Mouse (Mus musculus) Patski (cell line): ENCODE measurements around the gene Sbk3. TPM values are rescaled to one million over a fixed set of nuclear protein-coding genes. Genes with fewer than 3 reads are reported as not detected.
A peak's percentile ranks its signal among the peaks of the same experiment; 100 is the strongest.

Source experiments
- ATAC-seq: fragments of 100-300 bp; one replicate; pipeline ENCODE4 v1.8.0; 2021
- CTCF ChIA-PET: fragments of 350-600 bp; sonication (Branson Sonifier 250); formaldehyde crosslinking; loops from one replicate; lab custom pipeline; 2022; ENCODE audit warnings: inconsistent platforms; lab: Charles Lee
- POLR2A ChIA-PET: fragments of 350-600 bp; sonication (Branson Sonifier 250); formaldehyde crosslinking; loops from one replicate; lab custom pipeline; 2022; ENCODE audit warnings: antibody characterized with exemption, inconsistent platforms; lab: Charles Lee
- DNase-seq: peaks from one replicate; pipeline ENCODE4 v3.0.0-alpha.2; 2011; ENCODE audit warnings: low read depth, low spot score
- H3K27me3 ChIP-seq: fragments of 371-371 bp; one replicate; pipeline ENCODE4 v1.5.1; 2021
- CTCF ChIP-seq: fragments of 100-300 bp; IDR thresholded peaks from one replicate; pipeline ENCODE4 v1.5.1; 2021
- in situ Hi-C: fragments of 300-500 bp; cut with MboI; formaldehyde crosslinking; loops from 3 replicates; pipeline ENCODE4 v1.11.1; 2018; ENCODE audit warnings: low pct_unique_long_range_greater_than_20kb, mixed read lengths
- polyA plus RNA-seq: library from polyadenylated mRNA; unstranded; gene quantifications from one replicate; pipeline ENCODE4 v1.2.3, GENCODE M21; 2021

Sbk3 gene
- polyA plus RNA-seq, 1 experiment from 2014 or later: 0.09 TPM

GRCm38 (mm10) chr7:4993999-4994788 is 23.2 kb upstream of the Sbk3 start:
- TF ChIP-seq CTCF: no peak
- in situ Hi-C loops: no loop called here
- ChIA-PET CTCF (no interaction called here), POLR2A (no interaction called here)
- no peak for ATAC-seq
- no peak for DNase-seq
- no peaks in the 10 kb centered on the region for H3K27me3 ChIP-seq

DNA sequence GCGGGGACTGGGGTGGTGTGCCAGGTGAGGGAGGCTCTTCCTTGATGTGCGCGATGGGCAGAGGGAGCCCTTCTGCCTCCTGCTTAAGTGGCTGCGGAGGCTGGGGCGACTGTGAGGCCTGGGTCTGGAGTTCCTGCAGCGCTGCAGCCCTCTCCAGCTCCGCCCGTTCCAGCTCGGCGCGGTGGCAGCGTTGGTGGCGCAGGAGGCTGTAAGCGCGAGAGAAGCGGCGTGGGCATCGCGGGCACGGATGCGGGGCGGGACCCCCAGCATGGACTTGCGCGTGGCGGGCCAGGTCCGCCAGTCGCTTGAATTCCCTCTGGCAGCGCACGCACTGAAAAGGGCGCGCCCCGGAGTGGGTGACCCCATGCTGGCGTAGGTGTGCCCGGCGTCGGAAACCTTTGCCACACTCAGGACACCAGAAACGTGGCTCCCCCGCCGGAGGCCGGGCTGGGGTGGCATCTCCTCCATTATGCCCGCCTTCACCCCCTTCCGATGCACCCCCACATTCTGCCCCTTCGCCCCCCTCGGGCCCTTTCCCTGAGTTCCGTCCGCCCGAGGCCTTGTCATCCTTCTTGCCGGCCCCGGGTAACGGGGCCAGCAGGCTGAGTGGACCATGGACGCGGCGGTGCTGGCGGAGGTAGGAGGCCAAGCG is 22.5 kb upstream of the Sbk3 start:
- H3K27me3 ChIP-seq: no peaks in the 10 kb centered on the region
- DNase-seq: no peak
- ChIA-PET POLR2A (no interaction called here), CTCF (no interaction called here)
- no peak for TF ChIP-seq CTCF
- in situ Hi-C loops: no loop called here
- no peak for ATAC-seq

DNA sequence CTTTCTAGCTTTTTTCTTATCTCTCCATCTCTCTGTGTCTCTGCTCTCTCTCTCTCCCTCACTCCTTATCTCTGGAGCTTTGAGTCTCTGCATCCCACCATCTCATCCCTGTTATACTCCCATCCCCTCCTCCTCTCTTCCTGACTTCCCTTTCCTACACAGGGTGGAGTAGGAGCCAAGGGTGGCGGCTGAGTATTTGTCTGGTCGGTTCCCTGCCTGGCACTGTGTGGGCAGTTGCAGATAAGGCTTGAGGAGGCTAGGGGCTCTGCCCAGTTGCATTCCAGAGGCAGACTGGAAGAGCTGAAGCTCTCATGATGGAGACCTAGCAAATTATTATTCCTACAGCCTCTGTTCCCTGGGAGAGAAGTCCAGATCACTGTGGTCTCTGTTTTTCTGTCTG is 17.3 kb upstream of the Sbk3 start:
- POLR2A ChIA-PET: no interaction called here
- no peaks in the 10 kb centered on the region for H3K27me3 ChIP-seq
- no peak for TF ChIP-seq CTCF
- no peak for ATAC-seq
- CTCF ChIA-PET: interaction anchor here (0.8 kb wide), 1 partner anchor 8 kb away, joined by 3 read pairs; no protein-coding TSS in a partner anchor
- DNase-seq: no peak
- in situ Hi-C loops: no loop called here

- ATAC-seq (no peak), DNase-seq (no peak)
- H3K27me3 ChIP-seq: no peaks in the 10 kb centered on the region
- POLR2A ChIA-PET: no interaction called here
- CTCF ChIA-PET: interaction anchor here (1.4 kb wide), 1 partner anchor 25 kb away, joined by 3 read pairs; no protein-coding TSS in a partner anchor
- in situ Hi-C loops: no loop called here
- TF ChIP-seq CTCF: no peak
Observed at GRCm38 (mm10) chr7:4976832-4977231, 5.9 kb upstream of the Sbk3 start.

DNA sequence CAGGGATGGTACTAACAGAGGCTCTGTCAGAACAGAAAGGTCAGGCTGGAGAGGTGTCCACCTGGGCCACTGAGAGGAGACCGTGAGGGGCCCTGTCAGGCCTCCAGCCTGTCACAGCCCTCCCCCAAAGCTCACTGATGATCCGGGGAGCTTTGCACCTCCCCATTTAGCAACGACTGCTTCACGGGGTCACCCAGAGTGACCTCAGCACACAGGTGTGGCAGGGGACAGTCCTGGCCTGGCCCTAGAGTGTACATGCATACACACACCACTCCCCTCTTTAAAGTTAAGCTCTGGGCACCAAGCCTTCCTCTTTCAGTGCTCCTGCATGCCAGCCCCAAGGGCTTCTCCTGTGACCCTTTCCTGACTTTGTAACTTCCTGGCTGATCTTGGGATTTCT is 4.5 kb upstream of the Sbk3 start:
- ChIA-PET CTCF (no interaction called here), POLR2A (no interaction called here)
- ATAC-seq (no peak), DNase-seq (no peak)
- in situ Hi-C loops: no loop called here
- TF ChIP-seq CTCF: no peak
- no peaks in the 10 kb centered on the region for H3K27me3 ChIP-seq

DNA sequence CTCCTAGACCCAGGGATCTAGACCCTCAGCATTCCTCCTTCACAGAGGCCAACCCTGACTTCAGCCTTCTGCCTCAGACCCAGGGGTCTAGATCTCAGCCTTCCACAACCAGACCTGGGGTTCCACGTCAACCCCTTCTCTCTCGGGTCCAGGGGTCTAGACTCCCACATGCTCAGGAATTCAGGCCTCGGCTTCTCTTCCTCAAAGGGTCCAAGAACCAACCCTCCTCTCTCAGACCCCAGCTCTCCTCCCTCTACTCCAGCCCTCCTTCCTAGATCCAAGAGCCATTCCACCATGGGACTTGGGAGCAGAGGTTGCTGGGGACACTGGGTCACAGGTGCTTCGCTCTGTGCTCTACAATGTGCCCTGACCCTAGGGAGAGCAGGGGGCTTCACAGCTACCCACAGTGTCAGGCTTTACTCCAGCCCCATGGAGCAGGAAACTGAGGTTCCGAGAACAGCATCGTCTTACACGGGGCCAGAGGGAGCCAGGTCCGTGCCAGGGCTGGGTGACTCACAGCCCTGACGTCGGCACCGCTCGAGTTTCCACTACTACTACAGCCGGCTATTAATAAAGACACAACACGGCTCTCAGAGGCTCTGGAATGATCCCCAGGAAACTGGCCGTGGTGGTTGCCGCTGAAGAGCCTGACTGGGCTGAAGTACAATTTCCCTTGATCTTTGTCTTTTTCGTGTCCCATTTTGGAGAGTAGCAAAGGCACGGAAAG is 1.5 kb upstream of the Sbk3 start:
- peak; percentile 9 for DNase-seq
- no peaks in the 10 kb centered on the region for H3K27me3 ChIP-seq
- TF ChIP-seq CTCF: no peak
- in situ Hi-C loops: no loop called here
- CTCF ChIA-PET: interaction anchor here (1.2 kb wide), 1 partner anchor 13 kb away, joined by 3 read pairs; no protein-coding TSS in a partner anchor
- peak; percentile 92 for ATAC-seq
- POLR2A ChIA-PET: no interaction called here

GRCm38 (mm10) chr7:4971710-4972109 is 742 bp upstream of the Sbk3 start:
- CTCF ChIA-PET: no interaction called here
- in situ Hi-C loops: no loop called here
- ATAC-seq (no peak), DNase-seq (no peak)
- POLR2A ChIA-PET: no interaction called here
- H3K27me3 ChIP-seq: no peaks in the 10 kb centered on the region
- TF ChIP-seq CTCF: no peak

GRCm38 (mm10) chr7:4964988-4965387 is 6.0 kb downstream of the Sbk3 start:
- CTCF ChIA-PET: interaction anchor here (0.8 to 1.8 kb wide), 5 partner anchors 8 to 52 kb away, joined by 3 to 12 read pairs (median 6); no protein-coding TSS in a partner anchor
- DNase-seq: no peak
- ATAC-seq: no peak
- in situ Hi-C loops: no loop called here
- peaks cover 2% of the 10 kb centered on the region for H3K27me3 ChIP-seq
- TF ChIP-seq CTCF: no peak
- POLR2A ChIA-PET: no interaction called here

DNA sequence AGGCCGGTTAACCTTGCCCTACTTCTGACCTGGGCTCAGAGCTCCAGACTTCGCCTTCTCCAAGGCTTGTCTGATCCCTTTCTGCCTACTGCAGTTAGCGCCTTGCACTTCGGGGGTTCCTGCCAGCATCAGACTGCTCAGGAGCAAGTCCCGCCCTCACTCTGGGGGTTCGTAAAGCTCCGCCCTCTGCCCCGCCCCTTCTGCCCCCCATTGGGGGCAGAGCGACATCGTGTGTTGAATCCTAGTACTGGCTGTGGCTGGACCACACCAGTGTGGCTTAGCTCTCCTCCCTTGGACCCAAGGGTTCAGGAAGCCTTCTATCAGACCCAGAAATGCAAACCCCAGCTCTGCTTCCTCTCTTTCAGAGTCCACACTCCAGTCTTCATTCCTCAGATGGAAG is 6.7 kb downstream of the Sbk3 start, which contains the start of gene Sbk2:
Gene Sbk2 (minus strand): TSS at position 135 of the 400 bp plus-strand sequence.
- POLR2A ChIA-PET: no interaction called here

DNA sequence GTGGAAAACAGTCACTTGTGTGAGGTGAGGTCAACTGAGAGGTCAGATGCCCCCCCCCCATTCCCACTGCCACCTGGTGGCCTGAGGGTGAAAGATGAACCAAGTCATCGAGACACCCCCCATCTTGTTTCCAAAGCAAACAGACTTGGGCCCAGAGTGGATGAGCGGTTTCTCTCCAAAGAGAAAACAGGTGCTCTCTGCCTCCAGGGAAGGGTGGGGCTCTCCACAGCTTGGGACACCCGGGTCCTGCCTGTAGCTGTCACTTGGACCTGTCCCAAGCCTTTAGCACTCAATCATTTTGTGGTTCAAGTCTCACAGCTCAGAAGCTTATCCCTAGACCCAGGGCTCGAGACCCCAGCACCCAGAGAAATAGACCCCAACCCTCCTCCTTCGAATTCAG is 7.4 kb downstream of the Sbk3 start:
- POLR2A ChIA-PET: no interaction called here
- no peak for ATAC-seq
- TF ChIP-seq CTCF: no peak
- H3K27me3 ChIP-seq: peaks cover 2% of the 10 kb centered on the region
- in situ Hi-C loops: no loop called here
- CTCF ChIA-PET: interaction anchor here (0.9 to 1.8 kb wide), 4 partner anchors 16 to 83 kb away, joined by 3 to 12 read pairs (median 5); no protein-coding TSS in a partner anchor
- no peak for DNase-seq

More for the DNA sequence above, 6.7 kb downstream of the Sbk3 start, which contains the start of gene Sbk2:
- TF ChIP-seq CTCF: peak; percentile 87
- CTCF ChIA-PET: interaction anchor here (0.6 to 1.8 kb wide), 10 partner anchors 9 to 152 kb away, joined by 3 to 12 read pairs (median 4); partner anchors contain the start of gene Ube2s
- peak; percentile 85 for ATAC-seq
- in situ Hi-C loops: no loop called here
- no peak for DNase-seq
- peaks cover 2% of the 10 kb centered on the region for H3K27me3 ChIP-seq
